Mouse (Mus musculus) lung, adult 2 months (tissue): ENCODE measurements around the gene Fam193b.

Experiments
- CTCF ChIP-seq: fragments of 200-500 bp; IDR thresholded peaks from 2 replicates; pipeline ENCODE4 v1.5.1; 2011; ENCODE audit warnings: mild to moderate bottlenecking, low read length, control low read depth; ENCODE audit not compliant: insufficient read depth
- POLR2A ChIP-seq: fragments of 200-500 bp; IDR thresholded peaks from 2 replicates; pipeline ENCODE4 v1.6.1; 2011; ENCODE audit warnings: low read depth, mild to moderate bottlenecking, control low read depth, low read length, borderline replicate concordance; ENCODE audit errors: extremely low read depth

DNA sequence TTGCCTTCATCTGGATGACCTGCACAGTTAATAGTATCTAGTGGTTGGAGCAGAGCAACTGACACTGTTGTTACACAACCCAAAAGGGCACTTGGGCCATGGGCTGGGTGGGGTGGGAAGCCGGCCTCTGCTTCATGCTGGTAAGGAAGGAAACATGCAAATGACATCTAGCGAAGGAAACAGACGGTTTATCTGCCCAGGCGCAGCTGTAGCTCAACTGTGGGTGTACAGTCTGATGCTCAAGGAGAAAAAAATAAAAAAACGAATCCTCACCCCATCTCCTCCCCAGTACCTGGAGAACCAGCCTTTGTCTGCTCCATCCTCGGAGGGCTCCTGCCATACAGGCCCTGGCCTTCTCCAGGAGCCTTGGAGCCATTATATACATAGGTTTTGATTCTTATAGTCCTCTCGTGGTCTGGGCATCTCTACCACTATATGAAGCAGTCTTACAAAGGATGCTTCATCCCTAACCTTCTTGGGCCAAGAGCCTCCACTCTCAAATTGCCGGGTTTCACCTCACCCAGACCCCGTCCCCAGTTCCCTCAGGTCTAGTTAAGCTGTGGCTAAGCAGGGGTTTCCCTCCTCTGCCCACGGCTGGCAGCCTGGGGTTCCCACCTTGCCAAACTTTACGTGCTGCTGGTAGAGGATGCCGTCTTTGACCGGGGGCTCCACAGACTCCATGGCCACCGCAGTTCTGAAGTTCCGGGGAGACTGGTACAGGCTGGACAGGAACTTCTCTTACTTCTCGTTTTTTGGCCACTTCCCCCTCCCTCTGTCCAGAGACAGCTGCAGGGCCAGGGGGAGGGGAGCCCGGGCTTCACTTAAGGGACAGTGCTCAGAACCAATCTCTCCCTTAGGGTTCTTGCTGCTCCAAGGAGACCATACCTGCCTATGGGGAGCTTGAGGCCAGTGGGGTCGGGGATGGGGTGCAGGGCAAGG is 42.8 kb downstream of the Fam193b start:
- TF ChIP-seq CTCF = no peak
- no peak for TF ChIP-seq POLR2A
